Mouse (Mus musculus) hindbrain, embryonic 15.5 days (tissue): ENCODE data around the gene Sapcd2. TPM values are rescaled to one million over a fixed set of nuclear protein-coding genes. Genes with fewer than 3 reads are reported as not detected.

Experiments
- polyA plus RNA-seq: library from polyadenylated mRNA; unstranded; fragments of >200 nt; fragmentation: Nextera tagmentation; extraction: Ambion mirVana; gene quantifications from 2 replicates; pipeline ENCODE4 v1.2.1, GENCODE M21; 2015

Sapcd2 gene
- polyA plus RNA-seq, 1 experiment from 2014 or later = 11.8 TPM

Other genes with a start within 250 kb of the Sapcd2 start
- gene Nrarp, start 191.6 kb upstream of the Sapcd2 start, polyA plus RNA-seq = 18.9 and 20.2 TPM in 2 replicates
- 1.9 and 2.3 TPM in 2 replicates for gene Tor4a, start 175.4 kb upstream of the Sapcd2 start, polyA plus RNA-seq
- gene Nelfb, start 160.8 kb upstream of the Sapcd2 start, polyA plus RNA-seq = 108 and 112 TPM in 2 replicates
- gene Stpg3, start 157.7 kb upstream of the Sapcd2 start, polyA plus RNA-seq = not detected in 2 replicates
- 0.70 and 0.72 TPM in 2 replicates for gene Fam166a, start 153.6 kb upstream of the Sapcd2 start, polyA plus RNA-seq
- gene Tubb4b, start 147.6 kb upstream of the Sapcd2 start, polyA plus RNA-seq = 444 and 468 TPM in 2 replicates
- gene Slc34a3, start 138.0 kb upstream of the Sapcd2 start, polyA plus RNA-seq = not detected in 2 replicates
- gene Rnf224, start 135.5 kb upstream of the Sapcd2 start, polyA plus RNA-seq = not detected in 2 replicates
- 145 and 177 TPM in 2 replicates for gene Rnf208, start 130.1 kb upstream of the Sapcd2 start, polyA plus RNA-seq
- gene Cysrt1, start 129.9 kb upstream of the Sapcd2 start, polyA plus RNA-seq = 0.23 TPM in 1 of 2 replicates, not detected in the other
- gene AL732309.1, start 125.5 kb upstream of the Sapcd2 start, polyA plus RNA-seq = 4.9 and 6.3 TPM in 2 replicates
- gene Tmem203, start 116.9 kb upstream of the Sapcd2 start, polyA plus RNA-seq = 13.4 and 13.8 TPM in 2 replicates
- 17.1 and 21.5 TPM in 2 replicates for gene Tprn, start 109.7 kb upstream of the Sapcd2 start, polyA plus RNA-seq
- 171 and 183 TPM in 2 replicates for gene Ssna1, start 99.9 kb upstream of the Sapcd2 start, polyA plus RNA-seq
- 139 and 143 TPM in 2 replicates for gene Anapc2, start 99.8 kb upstream of the Sapcd2 start, polyA plus RNA-seq
- gene Tmem210, start 84.2 kb upstream of the Sapcd2 start, polyA plus RNA-seq = not detected in 2 replicates
- gene Lrrc26, start 82.4 kb upstream of the Sapcd2 start, polyA plus RNA-seq = 0.18 TPM in 1 of 2 replicates, not detected in the other
- 58.4 and 61.3 TPM in 2 replicates for gene Grin1, start 53.1 kb upstream of the Sapcd2 start, polyA plus RNA-seq
- gene Man1b1, start 40.0 kb upstream of the Sapcd2 start, polyA plus RNA-seq = 43.6 and 45.2 TPM in 2 replicates
- gene Dpp7, start 16.0 kb upstream of the Sapcd2 start, polyA plus RNA-seq = 24.4 and 24.9 TPM in 2 replicates
- 5.1 and 6.4 TPM in 2 replicates for gene Uap1l1, start 6.6 kb upstream of the Sapcd2 start, polyA plus RNA-seq
- 3.7 and 7.0 TPM in 2 replicates for gene Entpd2, start 23.6 kb downstream of the Sapcd2 start, polyA plus RNA-seq
- gene Npdc1, start 27.0 kb downstream of the Sapcd2 start, polyA plus RNA-seq = 424 and 493 TPM in 2 replicates
- 0.08 TPM in 1 of 2 replicates, not detected in the other for gene Fut7, start 50.9 kb downstream of the Sapcd2 start, polyA plus RNA-seq
- 15.0 and 15.1 TPM in 2 replicates for gene Abca2, start 56.4 kb downstream of the Sapcd2 start, polyA plus RNA-seq
- 3.7 and 4.3 TPM in 2 replicates for gene Clic3, start 84.5 kb downstream of the Sapcd2 start, polyA plus RNA-seq
- 109 and 119 TPM in 2 replicates for gene Paxx, start 88.8 kb downstream of the Sapcd2 start, polyA plus RNA-seq
- 647 and 983 TPM in 2 replicates for gene Ptgds, start 97.7 kb downstream of the Sapcd2 start, polyA plus RNA-seq
- not detected in 2 replicates for gene Lcn12, start 121.6 kb downstream of the Sapcd2 start, polyA plus RNA-seq
- 120 and 143 TPM in 2 replicates for gene Fbxw5, start 128.4 kb downstream of the Sapcd2 start, polyA plus RNA-seq
- gene C8g, start 129.4 kb downstream of the Sapcd2 start, polyA plus RNA-seq = 5.8 and 6.1 TPM in 2 replicates
- gene Traf2, start 174.6 kb downstream of the Sapcd2 start, polyA plus RNA-seq = 16.5 and 19.4 TPM in 2 replicates
- 375 and 378 TPM in 2 replicates for gene Edf1, start 185.5 kb downstream of the Sapcd2 start, polyA plus RNA-seq
- 1.6 and 2.1 TPM in 2 replicates for gene Mamdc4, start 202.5 kb downstream of the Sapcd2 start, polyA plus RNA-seq
- 159 and 169 TPM in 2 replicates for gene Phpt1, start 202.9 kb downstream of the Sapcd2 start, polyA plus RNA-seq
- gene Ajm1, start 209.4 kb downstream of the Sapcd2 start, polyA plus RNA-seq = 14.5 and 16.5 TPM in 2 replicates
- gene Rabl6, start 236.2 kb downstream of the Sapcd2 start, polyA plus RNA-seq = 70.0 and 73.5 TPM in 2 replicates
- gene Ccdc183, start 245.4 kb downstream of the Sapcd2 start, polyA plus RNA-seq = 0.27 and 0.45 TPM in 2 replicates
- 47.0 and 57.8 TPM in 2 replicates for gene Tmem141, start 249.7 kb downstream of the Sapcd2 start, polyA plus RNA-seq